Mouse (Mus musculus) spleen, adult 2 months (tissue): ENCODE results near the gene Shroom3.

Experiments
- CTCF ChIP-seq: fragments of 200-500 bp; IDR thresholded peaks from 2 replicates; pipeline ENCODE4 v1.5.1; 2011; ENCODE audit warnings: mild to moderate bottlenecking, inconsistent platforms; ENCODE audit not compliant: insufficient read depth, insufficient read length, insufficient replicate concordance; ENCODE audit errors: extremely low read depth
- POLR2A ChIP-seq: fragments of 200-500 bp; IDR thresholded peaks from 2 replicates; pipeline ENCODE4 v1.6.1; 2011; ENCODE audit warnings: low read depth, low read length, inconsistent platforms

GRCm38 (mm10) chr5:92967143-92967542 lies 283.9 kb downstream of the Shroom3 start:
- TF ChIP-seq CTCF, result no peak
- no peak for TF ChIP-seq POLR2A
